Mouse (Mus musculus) midbrain, embryonic 10.5 days (tissue): ENCODE measurements around the gene Mkrn1. TPM values are rescaled to one million over a fixed set of nuclear protein-coding genes. Genes with fewer than 3 reads are reported as not detected.
"Not testable (repeated sequence)": the region's sequence is repeated elsewhere in the genome, so short reads cannot be mapped to it uniquely, and the experiment has no call there.

Experiments
- DNase-seq: peaks from one replicate; pipeline ENCODE4 v3.0.0-alpha.2; 2017; ENCODE audit warnings: low spot score
- H3K27ac ChIP-seq: fragments of 300-500 bp; sonication (generic); replicated peaks from 2 replicates; pipeline ENCODE4 v1.5.1; 2016; ENCODE audit warnings: mild to moderate bottlenecking
- H3K27me3 ChIP-seq: fragments of 300-500 bp; sonication (generic); 2 replicates; pipeline ENCODE4 v1.6.1; 2016; ENCODE audit warnings: low read depth, mild to moderate bottlenecking; ENCODE audit not compliant: poor library complexity, severe bottlenecking
- H3K36me3 ChIP-seq: fragments of 300-500 bp; sonication (generic); 2 replicates; pipeline ENCODE4 v1.6.1; 2016; ENCODE audit warnings: mild to moderate bottlenecking, moderate library complexity
- H3K4me1 ChIP-seq: fragments of 300-500 bp; sonication (generic); 2 replicates; pipeline ENCODE4 v1.6.1; 2016
- H3K4me3 ChIP-seq: fragments of 300-500 bp; sonication (generic); 2 replicates; pipeline ENCODE4 v1.5.1; 2016; ENCODE audit warnings: mild to moderate bottlenecking, moderate library complexity
- H3K9me3 ChIP-seq: fragments of 300-500 bp; sonication (generic); replicated peaks from 2 replicates; pipeline ENCODE4 v1.6.1; 2016; ENCODE audit warnings: mild to moderate bottlenecking
- WGBS: fragments of 180-500 bp; shearing (Covaris S2); methylation state at CpG from one replicate; pipeline ENCODE4 v1.1.7; 2016; 5-methylcytosine and 5-hydroxymethylcytosine counted together
- polyA plus RNA-seq: library from polyadenylated mRNA; unstranded; fragments of >200 nt; fragmentation: Nextera tagmentation; extraction: Ambion mirVana; gene quantifications from 2 replicates; pipeline ENCODE4 v1.2.1, GENCODE M21; 2016

Mkrn1 gene
- polyA plus RNA-seq, 1 experiment from 2014 or later = 88.2 TPM

DNA sequence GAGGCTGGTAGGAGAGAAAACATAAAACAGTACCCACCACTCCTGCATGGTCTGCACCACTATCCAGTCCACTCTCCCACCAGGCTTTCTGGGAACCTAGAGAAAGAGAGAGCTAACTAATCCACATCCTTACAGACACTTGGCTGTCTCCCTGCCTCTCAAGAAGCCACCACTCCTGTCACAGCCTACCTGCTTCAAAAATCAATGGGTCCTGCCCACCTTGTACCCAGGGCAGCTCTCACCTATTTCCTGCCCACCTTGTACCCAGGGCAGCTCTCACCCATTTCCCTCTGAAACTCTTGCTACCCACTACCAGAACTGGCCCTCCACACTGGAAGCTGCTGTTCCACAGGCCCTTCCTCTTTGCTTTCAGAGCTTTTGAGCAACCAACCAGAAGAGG, 48.2 kb downstream of the Mkrn1 start:
- no peak overlapping the region for H3K4me3 ChIP-seq
- peaks cover 21% of the 10 kb centered on the region for H3K4me1 ChIP-seq
- no peaks in the 10 kb centered on the region for H3K9me3 ChIP-seq
- H3K27ac ChIP-seq = no peak overlapping the region
- H3K27me3 ChIP-seq = no peaks in the 10 kb centered on the region; the same call in 1 of the 2 replicates
- DNase-seq = no peak
- peaks cover 39% of the 10 kb centered on the region for H3K36me3 ChIP-seq

DNA sequence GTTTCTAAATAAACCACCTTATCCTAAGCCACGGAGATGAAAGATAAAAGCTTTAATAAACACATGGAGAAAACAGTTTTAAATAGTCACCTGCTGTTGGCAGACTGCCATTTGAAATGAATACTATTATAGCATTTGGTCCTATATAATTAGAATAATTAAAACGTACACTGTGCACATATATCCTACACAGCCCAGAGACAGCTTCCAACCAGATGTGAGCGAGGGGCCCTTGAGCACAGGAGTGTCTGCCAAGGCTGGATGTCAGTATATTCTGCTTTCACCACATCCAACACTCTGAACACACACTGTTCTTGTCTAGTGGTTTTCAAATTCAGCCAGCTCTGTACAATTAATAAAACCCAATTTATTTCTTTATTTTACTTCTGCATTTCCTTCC, 50.6 kb downstream of the Mkrn1 start:
- DNase-seq = no peak
- no peak overlapping the region for H3K4me3 ChIP-seq
- no peaks in the 10 kb centered on the region for H3K9me3 ChIP-seq
- H3K27me3 ChIP-seq = no peaks in the 10 kb centered on the region; the same call in 1 of the 2 replicates
- WGBS = 96% methylated on average over 3 of the region's 3 CpGs
- H3K4me1 ChIP-seq = peaks cover 5% of the 10 kb centered on the region; the same call in 1 of the 2 replicates
- peaks cover 55% of the 10 kb centered on the region for H3K36me3 ChIP-seq
- H3K27ac ChIP-seq = no peak overlapping the region

DNA sequence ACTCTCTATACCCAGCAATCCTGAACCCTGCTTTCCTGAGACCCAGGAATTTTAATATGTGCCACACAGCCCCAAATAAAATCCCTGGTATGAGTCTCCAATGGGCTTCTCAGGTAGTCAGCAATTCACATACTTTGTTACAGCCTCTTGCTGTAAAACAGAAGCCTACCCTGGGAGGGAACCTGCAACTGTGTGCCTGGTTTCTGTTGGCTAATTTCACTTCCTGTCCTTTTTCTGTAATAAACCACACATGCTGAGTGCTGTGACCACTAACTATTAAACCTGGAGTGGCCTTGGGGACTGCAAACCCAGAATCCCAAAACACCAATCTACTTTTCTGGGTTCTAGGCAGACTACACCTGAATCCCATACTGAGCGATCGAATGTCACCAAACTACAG, 57.6 kb downstream of the Mkrn1 start:
- H3K9me3 ChIP-seq = no peaks in the 10 kb centered on the region
- H3K36me3 ChIP-seq = peaks cover 81% of the 10 kb centered on the region
- no peaks in the 10 kb centered on the region for H3K4me1 ChIP-seq
- no peak overlapping the region for H3K4me3 ChIP-seq
- no peak overlapping the region for H3K27ac ChIP-seq
- DNase-seq = no peak
- WGBS = 93% methylated on average over 2 of the region's 2 CpGs
- H3K27me3 ChIP-seq = no peaks in the 10 kb centered on the region

DNA sequence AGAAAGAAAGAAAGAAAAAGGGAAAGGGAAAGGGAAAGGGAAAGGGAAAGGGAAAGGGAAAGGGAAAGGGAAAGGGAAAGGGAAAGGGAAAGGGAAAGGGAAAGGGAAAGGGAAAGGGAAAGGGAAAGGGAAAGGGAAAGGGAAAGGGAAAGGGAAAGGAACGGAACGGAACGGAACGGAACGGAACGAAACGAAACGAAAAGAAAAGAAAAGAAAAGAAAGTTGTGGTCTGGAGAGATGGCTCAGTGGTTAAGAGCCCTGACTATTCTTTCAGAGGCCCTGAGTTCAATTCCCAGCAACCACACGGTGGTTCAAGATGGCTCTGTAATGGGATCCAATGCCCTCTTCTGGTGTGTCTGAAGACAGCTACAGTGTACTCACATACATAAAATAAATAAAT, 61.1 kb downstream of the Mkrn1 start:
- H3K4me3 ChIP-seq, H3K4me1 ChIP-seq, H3K27ac ChIP-seq, H3K27me3 ChIP-seq, DNase-seq, H3K9me3 ChIP-seq: not testable (repeated sequence)
- WGBS = 97% methylated on average over 9 of the region's 9 CpGs
- H3K36me3 ChIP-seq = peaks cover 84% of the 10 kb centered on the region

DNA sequence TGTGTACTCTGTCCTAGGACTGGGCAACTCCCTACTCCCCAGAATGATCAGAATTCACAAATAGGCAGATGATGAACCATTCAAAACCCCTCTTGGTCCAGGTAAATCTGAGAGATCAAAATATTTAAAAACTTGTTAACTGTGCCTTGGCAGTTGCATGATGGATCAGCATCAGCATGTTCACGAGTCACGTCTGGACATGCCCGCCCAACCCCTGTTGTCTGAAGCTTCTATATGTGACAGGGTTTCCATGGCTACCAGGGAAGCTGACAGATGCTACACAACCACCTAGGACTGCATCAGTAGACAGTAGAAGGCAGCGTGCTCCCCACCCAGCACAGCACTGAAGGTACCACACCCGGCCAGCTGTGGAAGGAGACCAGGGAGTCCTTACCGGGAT, 71.3 kb downstream of the Mkrn1 start:
- Histone ChIP-seq H3K4me3 (no peak overlapping the region), H3K36me3 (peaks cover 56% of the 10 kb centered on the region), H3K27ac (peak overlapping the region; percentile 87), H3K9me3 (no peaks in the 10 kb centered on the region), H3K4me1 (peaks cover 57% of the 10 kb centered on the region), H3K27me3 (no peaks in the 10 kb centered on the region)
- 74% methylated on average over 6 of the region's 6 CpGs for WGBS
- DNase-seq = peak; percentile 28

DNA sequence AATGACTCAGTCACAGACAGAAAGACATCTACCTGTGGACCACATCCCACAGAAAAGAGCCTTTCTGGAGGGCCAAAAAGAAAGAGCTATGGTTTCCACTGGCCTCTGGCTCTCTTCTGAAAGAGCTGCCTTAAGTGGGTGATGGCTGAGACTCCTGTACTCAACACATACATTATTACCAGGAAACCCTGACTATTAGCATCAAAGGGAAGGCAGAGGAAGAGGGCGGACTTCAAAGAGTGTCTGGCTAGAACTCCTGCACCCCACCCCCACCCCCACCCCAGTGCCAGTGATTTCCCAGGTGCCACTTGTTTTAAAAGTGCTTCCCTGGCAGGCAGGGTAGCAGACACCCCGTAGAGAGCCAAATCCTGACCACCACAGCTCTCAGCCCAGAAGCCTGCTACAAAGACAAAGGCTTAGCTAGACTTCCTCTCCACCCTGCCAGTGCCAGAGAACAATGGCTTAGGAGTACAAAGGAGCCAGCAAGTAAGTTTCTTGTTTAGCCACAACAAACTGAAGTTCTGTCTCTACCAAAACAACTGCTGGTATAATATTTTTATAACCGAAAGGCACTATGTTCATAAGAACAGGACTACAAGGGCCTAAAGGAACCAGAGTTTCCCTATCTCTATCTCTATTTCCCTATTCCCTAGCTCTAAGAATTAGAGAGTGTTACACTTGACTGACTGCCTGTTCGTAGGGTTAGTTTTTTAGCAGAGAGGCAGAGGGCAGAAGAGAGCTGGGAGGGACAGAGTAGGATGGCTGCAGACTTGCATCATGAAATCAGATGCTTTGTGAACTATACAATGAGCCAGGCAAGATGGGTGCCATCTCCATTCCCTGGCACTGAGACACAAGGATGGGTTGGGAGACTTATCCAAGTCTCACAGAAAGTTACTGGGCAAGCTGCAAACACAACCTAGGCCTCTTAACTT, 72.1 kb downstream of the Mkrn1 start:
- H3K36me3 ChIP-seq = peaks cover 56% of the 10 kb centered on the region
- H3K4me1 ChIP-seq = peaks cover 61% of the 10 kb centered on the region
- H3K27ac ChIP-seq = peak overlapping the region; percentile 87
- no peaks in the 10 kb centered on the region for H3K27me3 ChIP-seq
- no peaks in the 10 kb centered on the region for H3K9me3 ChIP-seq
- WGBS = 10% methylated on average over 4 of the region's 4 CpGs
- DNase-seq = peak; percentile 65
- no peak overlapping the region for H3K4me3 ChIP-seq

Other genes starting within 250 kb of the Mkrn1 start
- gene Kdm7a, start 213.7 kb downstream of the Mkrn1 start, polyA plus RNA-seq = 10.4 and 12.4 TPM in 2 replicates
- gene Slc37a3, start 42.8 kb downstream of the Mkrn1 start, polyA plus RNA-seq = 45.3 and 51.4 TPM in 2 replicates
- gene Rab19, start 39.3 kb downstream of the Mkrn1 start, polyA plus RNA-seq = 0.28 and 0.30 TPM in 2 replicates
- gene Dennd2a, start 137.4 kb upstream of the Mkrn1 start, polyA plus RNA-seq = 42.3 and 50.6 TPM in 2 replicates
- 26.6 and 28.4 TPM in 2 replicates for gene Adck2, start 153.4 kb upstream of the Mkrn1 start, polyA plus RNA-seq
- 0.57 and 1.3 TPM in 2 replicates for gene Gm42420, start 165.3 kb upstream of the Mkrn1 start, polyA plus RNA-seq
- gene Ndufb2, start 172.1 kb upstream of the Mkrn1 start, polyA plus RNA-seq = 282 and 288 TPM in 2 replicates